Mouse (Mus musculus) heart, adult 11 months (tissue): Measurements from ENCODE around the gene Znrd1as.
A peak's percentile ranks its signal among the peaks of the same experiment; 100 is the strongest.

Source experiments
- DNase-seq: peaks from one replicate; pipeline ENCODE4 v3.0.0; 2022

Gene Znrd1as

DNA sequence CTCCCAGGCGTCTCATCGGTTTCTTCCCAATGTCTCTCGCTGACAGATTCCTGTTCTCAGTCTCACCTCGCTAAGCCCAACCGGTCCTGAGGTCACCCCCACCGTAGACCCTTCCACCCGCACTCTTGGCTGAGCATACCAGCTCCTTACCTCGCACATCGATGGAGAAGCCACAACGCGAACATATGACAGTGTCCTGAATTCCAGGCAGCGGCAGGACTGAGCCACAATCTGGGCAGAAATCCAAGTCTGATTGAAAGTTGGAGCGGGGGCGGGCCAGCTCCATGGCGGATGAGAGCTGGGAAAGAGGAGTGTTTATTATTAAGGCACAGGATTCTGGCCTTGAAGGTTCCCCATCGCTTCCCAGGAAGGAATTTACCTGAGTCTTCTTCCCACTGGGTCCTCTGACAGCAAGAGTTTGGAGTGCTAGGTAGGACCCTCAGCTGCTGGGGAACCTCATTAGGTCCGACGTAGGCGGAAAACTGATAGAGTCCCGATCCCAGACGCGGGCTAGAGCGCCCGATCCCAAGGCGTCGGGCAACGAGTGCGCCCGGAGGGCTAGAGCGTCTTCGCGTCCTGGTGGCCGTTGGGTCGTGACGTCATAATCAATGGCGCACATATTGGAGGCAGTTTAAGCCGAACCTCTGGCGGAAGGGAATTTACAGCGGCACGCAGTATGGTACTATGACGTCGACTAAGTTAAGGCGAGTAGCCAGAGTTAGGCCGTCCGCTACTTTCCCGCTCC is at the start of gene Znrd1as, which contains the start of gene Znrd1:
Znrd1as (plus strand) TSS at position 594 of the 745 bp plus-strand sequence.
Znrd1 (minus strand) TSS at position 561 of the 745 bp plus-strand sequence.
- DNase-seq = peak; percentile 100

DNA sequence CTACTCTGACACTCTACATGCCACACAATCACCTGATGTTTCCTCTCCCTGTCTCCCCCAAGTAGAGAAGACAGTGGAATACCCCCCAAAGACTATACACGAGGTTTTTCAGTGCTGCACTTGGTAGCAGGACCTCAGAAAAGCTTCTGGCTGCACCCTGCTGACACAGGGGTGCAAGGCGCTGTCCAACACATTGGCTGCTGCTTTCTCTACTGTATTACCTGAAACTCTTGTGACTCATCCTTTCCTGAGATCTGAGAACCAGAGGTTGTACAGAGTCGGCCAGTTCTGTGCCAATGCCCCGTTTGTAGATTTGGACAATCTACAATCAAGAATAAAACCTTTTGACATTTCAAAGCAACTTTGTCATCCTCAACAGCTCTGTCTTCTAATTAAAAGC is 48.6 kb upstream of the Znrd1as start:
- peak; percentile 74 for DNase-seq

DNA sequence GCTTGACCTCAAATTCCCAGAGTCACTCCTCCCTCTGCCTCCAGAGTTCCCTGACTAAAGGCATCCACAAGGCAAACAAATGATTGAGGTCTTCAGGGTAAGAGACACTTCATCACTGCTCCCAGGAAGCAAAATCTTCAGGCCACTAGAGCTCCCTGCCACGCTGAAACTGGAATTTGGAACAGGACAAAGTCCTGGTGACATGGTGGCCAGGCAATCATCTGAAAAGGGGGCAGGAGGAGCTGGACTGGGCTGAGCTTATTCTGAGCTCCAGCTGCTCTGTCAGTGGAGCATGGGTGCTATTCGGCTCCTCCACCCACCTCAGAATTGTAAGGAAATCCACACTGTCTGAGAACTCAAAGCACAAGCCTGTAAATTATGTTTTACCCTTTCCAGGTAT is 46.4 kb upstream of the Znrd1as start:
- peak; percentile 51 for DNase-seq

DNA sequence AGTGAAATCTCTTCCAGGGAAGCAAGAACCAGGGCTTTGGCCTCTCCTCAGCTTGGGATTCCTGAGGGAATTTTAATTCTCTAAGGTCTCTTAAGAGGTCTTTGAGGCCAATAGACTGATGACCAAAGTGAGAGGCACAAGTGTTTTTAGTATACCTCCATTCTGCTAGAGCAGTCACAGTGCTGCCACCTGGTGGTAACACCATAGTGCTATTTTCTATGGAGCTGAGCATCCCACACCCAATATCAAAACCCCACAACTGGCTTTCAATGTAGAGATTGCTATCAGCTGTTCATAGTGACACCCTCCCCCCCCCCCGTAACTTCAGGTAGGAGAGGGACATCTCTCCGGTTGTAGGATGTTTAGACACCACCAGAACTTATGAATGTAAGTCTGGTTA is 44.3 kb upstream of the Znrd1as start:
- DNase-seq = peak; percentile 91

DNA sequence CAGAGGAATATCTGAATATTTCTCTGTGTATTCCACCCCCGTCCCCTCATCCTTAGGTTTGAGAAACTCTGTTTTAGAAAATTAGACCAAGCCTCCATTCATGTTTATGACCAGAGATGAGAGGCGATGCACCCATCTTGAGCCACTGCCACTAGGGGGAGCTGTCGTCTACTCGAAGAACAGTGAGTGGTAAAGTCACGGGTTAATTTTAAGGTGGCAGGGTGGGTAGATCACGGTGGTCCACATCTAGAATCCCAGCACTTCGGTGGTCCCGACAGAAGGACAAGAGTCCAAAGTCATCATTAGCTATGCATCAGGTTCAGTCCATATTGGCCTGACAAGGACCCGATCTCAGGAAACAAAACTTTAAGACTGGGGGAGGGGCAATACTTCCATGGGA is 43.3 kb upstream of the Znrd1as start:
- peak; percentile 92 for DNase-seq

DNA sequence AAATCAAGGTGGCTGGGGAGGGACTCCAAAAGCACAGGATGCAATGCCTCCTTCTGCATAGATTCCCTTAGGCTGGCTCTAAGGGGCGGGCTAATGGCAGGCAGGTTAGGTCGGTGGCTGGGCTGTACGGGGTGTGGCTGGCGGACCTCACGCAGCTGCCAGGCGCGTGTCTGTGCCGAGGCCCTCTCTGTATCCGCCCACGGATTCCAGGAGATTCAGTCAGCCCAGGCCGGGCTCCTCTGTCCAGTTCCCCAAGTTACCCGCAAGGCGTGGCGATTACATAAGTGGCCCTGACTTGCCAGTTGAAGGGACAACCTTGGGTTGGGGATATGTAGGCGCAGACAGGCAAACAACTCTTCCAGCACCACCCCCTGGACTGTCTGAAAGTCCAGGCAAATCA is 38.2 kb upstream of the Znrd1as start:
- DNase-seq = peak; percentile 92

DNA sequence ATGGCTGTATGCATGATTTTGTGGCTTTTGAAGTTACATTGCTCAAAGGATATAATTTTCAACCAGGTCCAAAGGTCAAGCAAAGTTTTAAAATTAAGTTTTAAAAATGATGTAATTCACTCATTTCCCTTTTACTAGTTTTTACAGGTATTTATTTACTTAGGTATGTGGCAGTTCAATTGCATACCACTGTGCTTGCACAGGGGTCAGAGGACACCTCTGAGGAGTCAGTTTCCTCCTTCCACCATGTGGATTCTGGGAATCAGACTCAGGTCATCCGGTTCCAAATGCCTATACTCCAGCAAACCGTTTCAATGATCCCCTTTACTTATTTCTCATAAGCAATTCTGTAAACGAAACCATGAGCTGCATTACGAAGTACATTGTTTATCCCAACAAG is 35.7 kb upstream of the Znrd1as start:
- peak; percentile 5 for DNase-seq

DNA sequence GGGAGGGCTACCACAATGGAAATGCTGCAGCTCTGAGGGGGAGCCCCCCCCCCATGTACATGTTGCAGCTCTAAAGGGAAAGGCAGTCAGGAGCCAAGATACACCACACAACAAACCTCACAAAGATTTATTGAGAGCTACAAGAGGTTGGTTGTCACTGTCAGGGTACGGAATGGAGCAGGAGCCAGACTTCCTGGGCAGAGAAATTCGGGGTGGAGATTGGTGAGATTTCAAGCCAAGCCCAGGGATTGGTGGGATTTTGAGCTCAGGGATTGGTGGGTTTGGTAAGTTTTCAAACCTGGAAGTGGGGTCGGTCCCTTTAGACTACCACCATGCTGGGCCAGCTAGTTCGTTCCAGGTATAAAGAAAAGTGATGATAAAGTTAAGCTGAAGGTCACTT is 34.9 kb upstream of the Znrd1as start:
- DNase-seq = peak; percentile 51

DNA sequence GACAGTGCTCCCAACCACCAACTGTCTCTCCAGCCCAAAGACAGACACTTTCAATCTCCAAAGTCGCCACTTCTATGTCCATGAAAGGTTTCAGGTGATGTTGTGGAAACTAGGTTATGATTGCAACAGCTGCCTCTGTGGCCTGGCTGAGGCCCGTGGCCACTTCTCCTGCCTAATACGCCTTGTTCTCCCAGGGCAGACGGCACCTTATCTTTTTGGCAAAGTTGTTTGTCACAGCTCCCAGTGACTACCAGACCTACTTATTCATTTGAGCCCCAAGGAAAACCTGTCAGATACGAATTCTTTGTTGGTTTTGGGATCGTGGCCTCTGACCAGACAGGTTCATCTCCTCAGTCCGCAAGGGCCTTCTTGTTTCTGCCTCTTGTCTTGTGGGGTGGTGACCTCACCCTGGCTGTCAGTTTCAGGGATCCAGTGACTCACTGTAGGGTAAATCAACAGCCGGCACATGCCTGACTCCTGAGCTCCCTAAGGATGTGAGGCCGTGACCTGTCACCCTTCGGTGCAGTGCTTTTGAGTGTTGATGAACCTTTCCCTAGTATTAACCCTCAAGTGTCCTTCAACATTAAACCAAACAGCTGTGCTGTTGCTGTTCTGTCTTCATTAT is 30.8 kb upstream of the Znrd1as start:
- peak; percentile 91 for DNase-seq

DNA sequence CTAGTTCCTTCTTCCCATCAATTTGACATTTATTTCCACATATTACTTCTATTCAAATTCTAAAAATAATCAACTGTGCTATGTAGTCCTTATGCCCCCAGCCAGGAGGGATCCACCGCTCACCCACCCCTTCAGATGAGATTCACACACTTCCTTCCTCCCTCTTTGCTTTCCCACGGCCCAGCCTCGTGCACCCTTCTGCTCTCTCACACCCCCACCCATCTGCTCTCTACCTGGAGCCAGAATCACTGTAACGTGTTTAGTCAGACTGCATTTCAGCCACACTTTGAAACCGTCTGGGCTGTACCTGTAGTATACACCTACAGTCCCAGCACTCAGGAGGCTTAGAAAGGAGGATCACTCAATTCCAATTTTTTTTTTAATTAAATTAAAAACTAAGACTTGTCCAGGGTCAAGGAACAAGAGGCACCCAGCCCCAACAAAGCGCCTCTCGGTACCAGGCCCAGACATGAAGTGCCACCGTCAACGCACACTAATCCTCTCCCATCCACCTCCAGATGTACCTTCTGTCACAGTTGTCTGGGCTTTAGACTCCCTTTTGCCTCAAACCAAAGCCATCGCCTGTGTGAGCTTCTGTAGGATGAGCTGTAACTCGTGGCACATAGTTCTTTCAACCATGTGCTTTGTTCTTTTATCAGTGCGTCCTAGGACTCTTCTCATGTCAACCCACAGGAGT is 29.0 kb upstream of the Znrd1as start:
- DNase-seq = peak; percentile 90

DNA sequence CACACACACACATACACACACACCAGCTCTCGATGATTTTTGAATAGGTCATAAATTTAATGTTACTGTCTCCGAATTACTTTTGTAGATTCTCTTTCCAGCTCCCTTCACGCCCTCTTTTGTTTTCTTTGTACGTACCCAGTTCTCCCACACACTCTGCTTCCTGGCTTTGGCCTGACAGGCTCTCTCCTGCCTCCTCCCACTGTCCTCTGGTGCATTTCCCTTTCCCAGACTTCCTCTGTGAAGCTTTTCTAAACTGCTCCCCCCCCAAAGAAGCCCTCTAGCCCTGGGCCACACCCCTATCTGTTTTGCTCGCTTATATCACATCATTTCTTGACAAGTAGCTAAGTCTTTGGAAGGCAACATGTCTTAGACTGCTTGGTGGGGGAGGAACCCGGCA is 28.2 kb upstream of the Znrd1as start:
- peak; percentile 96 for DNase-seq

DNA sequence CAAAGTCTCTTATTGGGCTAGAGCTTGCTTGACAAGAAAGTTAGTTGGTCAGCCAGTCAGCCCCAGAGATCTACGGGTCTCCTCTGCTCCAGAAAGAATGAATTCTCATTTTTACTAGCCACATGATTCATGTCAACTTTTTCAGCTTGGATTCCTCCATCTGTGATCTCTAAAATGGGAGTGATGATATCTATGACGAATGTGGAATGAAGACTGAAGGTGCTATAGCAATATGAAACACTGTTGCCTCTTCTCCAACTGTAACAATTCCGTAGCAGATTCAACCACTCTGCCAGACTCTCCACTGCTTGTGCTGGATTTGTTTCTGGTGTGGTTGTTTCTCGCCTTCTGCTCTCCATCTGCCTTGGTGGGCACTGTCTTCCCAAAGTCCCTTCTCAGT is 27.3 kb upstream of the Znrd1as start:
- DNase-seq = no peak

DNA sequence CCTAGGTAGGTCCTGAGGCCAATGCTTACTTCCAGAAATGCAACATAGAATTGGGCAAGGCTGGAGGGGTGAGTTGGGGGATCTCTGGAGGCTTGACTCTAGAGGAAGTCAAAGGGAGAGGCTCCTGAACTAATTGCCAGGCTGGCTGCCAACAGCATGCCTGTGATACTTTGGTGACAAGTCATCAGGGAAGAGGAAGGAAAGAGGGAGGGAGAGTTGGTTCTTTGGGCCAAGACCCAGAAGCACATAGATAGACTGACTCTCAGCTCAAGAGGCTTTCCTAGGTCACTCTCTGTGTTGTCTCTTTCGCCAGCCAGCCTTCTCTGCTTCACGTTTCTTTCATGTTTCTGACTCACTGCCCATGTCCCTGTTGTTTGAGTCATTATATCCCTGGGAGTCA is 26.6 kb upstream of the Znrd1as start:
- DNase-seq = peak; percentile 97

DNA sequence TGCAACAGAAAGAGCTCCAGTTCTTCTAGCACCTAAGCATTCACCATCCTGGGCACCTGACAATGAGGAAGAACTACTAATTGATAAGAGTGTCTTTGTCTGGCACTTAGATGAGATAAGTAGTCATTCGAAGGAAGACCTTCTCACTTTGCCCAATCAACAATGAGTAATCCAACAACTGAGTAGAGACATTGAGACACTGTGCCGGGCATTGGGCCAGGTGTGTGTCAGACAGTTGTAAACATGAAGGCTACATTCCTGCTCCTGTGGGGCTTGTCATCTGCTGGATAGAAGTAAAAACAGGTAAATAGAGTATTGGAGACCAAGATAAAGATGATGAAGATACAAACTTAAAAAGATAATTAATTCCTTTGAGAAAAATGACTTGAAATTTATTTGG is 20.3 kb upstream of the Znrd1as start:
- DNase-seq = peak; percentile 49

DNA sequence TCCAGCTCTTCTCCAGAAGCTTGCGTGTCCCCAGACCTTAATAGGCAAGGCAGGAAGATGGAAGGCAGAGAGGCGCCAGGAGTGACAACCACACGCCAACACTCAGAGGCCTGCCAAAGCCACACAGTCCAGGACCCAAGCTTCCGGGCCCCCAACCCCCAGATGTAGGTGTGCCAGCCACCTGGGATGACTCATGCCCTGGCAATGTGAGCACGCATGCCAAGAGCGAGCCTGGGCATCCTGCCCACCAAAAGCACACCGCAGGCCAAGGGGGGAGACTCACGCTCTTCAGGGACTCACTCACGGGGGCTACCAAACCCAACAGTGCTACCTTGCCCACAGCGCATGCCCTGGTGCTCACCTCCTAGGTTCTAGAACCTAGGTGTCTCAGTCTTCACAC is 16.0 kb upstream of the Znrd1as start:
- DNase-seq = peak; percentile 96

DNA sequence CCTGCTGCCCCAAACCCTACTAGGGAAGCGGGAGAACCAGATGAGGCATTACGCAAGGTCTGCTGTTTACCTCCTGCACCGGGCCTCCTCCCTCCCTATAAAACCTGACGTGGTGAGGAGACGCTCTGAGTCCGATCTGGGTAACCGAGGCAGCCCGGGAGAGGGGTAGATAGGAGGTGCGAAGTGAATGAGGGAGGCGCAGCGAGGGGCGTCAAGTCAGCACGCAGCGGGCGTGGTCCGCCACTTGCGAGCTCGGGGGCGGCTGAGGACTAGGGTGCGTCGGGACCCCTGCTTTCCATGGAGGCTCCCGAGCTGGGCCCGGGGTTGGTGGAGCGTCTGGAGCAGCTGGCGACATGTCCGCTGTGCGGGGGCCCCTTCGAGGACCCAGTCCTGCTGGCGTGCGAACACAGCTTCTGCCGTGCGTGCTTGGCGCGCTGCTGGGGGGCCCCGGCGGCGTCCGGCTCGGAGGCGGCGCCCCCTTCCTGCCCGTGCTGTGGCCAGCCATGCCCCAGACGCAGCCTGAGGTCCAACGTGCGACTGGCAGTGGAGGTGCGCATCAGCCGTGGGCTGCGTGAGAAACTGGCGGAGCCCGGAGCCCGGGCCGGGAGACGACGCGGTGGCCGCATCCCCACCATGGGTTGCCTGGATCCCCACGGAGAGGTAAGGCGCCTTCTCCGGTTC is 15.5 kb upstream of the Znrd1as start, which contains the start of gene Rnf39:
Rnf39 (plus strand) TSS at position 128 of the 681 bp plus-strand sequence.
- peak; percentile 95 for DNase-seq

DNA sequence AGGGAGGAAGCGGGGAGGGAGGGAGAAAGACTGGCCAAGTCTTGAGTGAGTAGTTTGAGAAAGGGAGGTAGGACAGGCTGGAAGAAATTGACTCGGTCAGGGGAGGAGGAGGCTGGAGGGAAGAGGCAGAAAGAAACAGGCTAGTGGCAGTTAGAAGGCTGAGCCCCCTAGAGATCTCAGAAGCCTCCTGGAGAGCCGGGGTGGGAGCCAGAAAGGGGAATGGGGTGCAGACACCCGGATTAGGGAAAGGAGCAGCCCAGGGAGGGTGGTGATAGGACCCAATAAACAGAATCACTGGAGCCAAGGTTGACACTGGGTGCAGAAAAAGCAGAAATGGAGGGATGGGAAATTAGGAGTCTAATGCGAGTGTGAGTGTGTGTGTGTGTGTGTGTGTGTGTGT is 14.7 kb upstream of the Znrd1as start:
- peak; percentile 79 for DNase-seq

DNA sequence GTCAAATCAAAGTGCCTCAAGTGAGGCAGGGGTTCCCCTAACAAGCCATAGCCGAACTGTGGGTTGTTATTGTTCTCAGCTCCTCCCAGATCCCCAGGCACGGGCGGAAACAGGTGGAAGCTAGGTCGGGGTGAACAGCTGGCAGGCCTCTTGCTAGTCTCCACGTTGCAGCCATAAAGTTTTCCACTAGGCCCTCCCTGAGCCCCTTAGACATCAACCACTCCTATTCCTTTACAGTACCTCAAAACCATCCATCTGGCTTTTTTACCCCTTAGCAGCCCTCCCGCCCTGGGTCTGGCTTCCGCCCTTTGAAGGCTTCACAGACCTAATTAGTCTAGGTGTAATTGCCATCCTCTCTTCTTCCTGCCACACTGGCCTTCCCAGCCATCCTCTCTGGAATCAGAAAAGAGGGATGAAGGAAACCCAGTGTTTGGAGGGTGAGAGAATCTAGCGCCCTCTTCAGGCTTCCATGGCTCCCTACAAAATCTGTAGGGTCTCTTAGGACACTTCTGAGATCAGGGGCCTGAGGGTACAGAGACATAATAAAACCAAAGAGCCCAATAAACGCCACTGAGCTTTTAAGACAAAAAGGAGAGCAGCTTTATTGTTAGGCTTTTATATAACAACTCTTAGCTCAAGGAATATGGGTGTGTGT is 14.1 kb upstream of the Znrd1as start:
- DNase-seq = peak; percentile 92

DNA sequence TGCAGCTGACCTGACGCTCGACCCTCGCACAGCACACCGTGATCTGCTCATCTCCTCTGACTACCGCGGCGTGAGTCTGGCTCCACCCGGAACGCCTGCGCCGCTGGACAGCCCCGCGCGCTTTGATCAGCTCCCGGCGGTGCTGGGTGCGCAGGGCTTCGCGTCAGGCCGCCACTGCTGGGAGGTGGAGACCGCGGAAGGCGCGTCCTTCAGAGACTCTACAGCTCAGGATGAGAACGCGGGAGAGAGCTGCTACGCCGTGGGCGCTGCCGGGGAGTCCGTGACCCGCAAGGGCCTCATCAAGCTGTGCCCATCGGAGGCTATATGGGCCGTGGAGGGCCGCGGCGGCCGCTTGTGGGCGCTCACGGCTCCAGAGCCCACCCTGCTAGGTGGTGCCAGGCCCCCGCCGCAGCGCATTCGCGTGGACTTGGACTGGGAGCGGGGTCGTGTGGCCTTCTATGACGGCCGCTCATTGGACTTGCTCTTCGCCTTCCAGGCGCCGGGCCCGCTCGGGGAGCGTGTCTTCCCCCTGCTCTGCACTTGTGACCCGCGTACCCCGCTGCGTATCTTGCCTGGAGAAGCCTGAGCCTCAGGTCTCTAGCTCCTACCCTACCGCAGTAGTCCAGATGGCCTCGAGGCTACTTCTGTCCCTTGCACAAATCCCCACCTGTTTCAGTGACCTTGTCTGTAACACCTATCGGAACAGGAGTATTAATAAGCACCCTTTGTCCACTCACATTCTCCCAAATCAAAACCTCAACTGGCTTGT is 11.2 kb upstream of the Znrd1as start:
- peak; percentile 96 for DNase-seq

DNA sequence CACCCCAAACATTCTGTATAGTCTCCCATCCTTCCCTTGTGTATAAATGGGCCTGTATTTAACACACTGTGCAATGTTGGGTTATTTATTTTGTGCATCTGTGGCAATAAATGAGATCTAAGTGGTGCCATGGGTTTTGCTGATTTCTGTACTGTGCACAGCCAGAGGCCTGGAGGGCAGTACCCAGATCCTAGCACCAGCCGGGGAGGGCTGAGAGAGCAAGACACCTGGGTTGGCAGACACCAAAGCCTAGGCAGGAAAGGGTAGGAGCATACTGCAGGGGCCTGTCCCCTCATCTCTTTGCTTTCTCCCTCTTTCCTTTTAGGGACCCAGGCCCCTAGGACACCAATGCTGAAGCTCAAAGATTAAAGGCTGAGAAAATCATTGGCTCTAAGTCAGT is 10.1 kb upstream of the Znrd1as start:
- peak; percentile 88 for DNase-seq

DNA sequence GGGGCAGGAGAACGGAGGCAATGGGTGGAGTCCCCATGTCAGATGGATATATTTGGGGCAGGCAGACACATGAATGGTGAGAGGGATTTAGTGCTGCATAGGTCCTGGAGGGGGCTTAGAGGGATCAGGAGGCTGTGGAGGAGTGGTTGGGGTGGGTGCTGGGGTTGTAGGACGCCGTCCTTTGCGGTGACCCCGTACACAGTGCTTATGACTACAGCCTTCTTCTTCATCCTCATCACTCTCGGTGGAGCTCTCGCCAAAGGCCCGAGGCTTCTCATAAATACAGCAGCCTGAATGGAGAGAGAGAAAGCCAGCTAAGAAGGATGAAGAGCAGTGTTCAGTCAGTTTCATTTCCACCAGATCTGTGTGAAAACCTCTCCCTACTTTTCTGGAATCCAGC is 9.1 kb upstream of the Znrd1as start:
- peak; percentile 88 for DNase-seq
